Mouse (Mus musculus) lung, adult 2 months (tissue): ENCODE data around the gene Tmem87b. TPM values are rescaled to one million over a fixed set of nuclear protein-coding genes. Genes with fewer than 3 reads are reported as not detected.
A peak's percentile ranks its signal among the peaks of the same experiment; 100 is the strongest.

Source experiments
- DNase-seq: peaks from one replicate; pipeline ENCODE4 v3.0.0; 2022
- H3K4me1 ChIP-seq: fragments of 200-500 bp; 2 replicates; pipeline ENCODE4 v1.6.1; 2011; ENCODE audit warnings: low read length; ENCODE audit not compliant: control insufficient read depth, insufficient read depth
- H3K4me3 ChIP-seq: fragments of 200-500 bp; replicated peaks from 2 replicates; pipeline ENCODE3; 2011; ENCODE audit warnings: low read depth, mild to moderate bottlenecking, control low read depth, low read length; ENCODE audit errors: extremely low read depth
- CTCF ChIP-seq: fragments of 200-500 bp; IDR thresholded peaks from 2 replicates; pipeline ENCODE4 v1.5.1; 2011; ENCODE audit warnings: mild to moderate bottlenecking, low read length, control low read depth; ENCODE audit not compliant: insufficient read depth
- POLR2A ChIP-seq: fragments of 200-500 bp; IDR thresholded peaks from 2 replicates; pipeline ENCODE4 v1.6.1; 2011; ENCODE audit warnings: low read depth, mild to moderate bottlenecking, control low read depth, low read length, borderline replicate concordance; ENCODE audit errors: extremely low read depth
- WGBS: fragments of 180-500 bp; shearing (Covaris S2); methylation state at CpG from one replicate; pipeline ENCODE4 v1.1.7; 2018; 5-methylcytosine and 5-hydroxymethylcytosine counted together
- polyA plus RNA-seq: library from polyadenylated mRNA; depleted of rRNA; stranded (reverse); fragments of >200 nt; gene quantifications from 2 replicates; pipeline ENCODE4 v1.2.3, GENCODE M21; 2012; rRNA removed

Tmem87b gene
- polyA plus RNA-seq, 1 experiment = 18.5 TPM

DNA sequence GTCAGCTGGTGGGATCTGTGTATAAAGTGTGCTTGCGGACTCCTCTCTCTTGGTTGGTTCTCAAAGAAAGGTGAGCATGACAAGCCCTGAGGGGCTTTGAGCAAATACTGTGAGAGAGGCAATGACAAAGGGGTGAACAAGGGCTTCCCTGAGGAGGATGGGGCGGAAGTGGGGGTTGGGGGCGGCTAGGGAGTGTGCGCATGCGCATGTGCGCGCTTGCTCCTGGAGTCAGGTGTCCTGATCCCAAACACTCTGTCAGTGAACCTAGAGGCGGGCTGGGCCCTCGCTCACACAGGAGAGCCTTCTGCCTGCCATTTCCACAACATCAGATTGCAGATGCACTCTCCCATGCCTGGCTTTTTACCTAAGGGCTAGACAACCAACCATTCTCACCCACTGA, 54.3 kb downstream of the Tmem87b start:
- TF ChIP-seq POLR2A = no peak
- no peak for TF ChIP-seq CTCF
- Histone ChIP-seq H3K4me1 (no peaks in the 10 kb centered on the region), H3K4me3 (no peak overlapping the region)
- DNase-seq = no peak
- 94% methylated on average over 9 of the region's 9 CpGs for whole genome bisulfite sequencing

DNA sequence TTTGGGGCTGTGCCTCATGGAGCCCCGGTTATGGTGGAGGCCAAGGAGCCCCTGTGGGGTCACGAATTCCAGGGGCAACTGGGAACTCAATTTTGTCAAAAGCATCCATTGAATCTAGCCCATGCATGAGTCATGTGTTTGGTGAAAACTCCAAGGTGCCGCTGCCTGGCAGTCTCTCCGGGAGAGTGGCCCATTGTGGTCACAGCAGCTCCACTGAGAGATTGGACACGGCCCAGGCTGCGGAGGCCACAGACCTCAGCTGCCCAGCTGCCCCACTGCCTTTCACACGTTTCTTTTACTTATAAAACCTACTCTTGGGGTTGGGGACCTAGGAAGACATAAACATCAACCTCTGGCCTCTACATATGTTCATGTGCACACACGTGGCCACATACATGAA, 57.6 kb downstream of the Tmem87b start:
- TF ChIP-seq POLR2A = no peak
- TF ChIP-seq CTCF = no peak
- WGBS = 74% methylated on average over 8 of the region's 8 CpGs
- no peaks in the 10 kb centered on the region for H3K4me1 ChIP-seq
- no peak overlapping the region for H3K4me3 ChIP-seq
- DNase-seq = no peak

DNA sequence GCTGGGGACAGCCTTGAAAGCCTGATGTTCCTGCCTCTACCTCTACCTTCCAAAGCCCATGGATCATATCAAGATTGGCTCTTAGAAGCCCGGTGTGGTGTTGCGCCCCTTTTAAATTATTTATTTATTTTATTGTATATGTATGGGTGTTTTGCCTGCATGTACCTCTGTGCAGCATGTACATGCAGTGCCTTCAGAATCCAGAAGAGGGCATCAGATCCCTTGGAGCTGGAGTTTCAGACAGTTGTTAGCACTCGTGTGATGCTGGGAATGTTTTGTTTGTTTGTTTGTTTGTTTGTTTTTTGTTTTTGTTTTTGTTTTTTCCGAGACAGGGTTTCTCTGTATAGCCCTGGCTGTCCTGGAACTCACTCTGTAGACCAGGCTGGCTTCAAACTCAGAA, 63.3 kb downstream of the Tmem87b start:
- 54% methylated on average over 4 of the region's 4 CpGs for WGBS
- TF ChIP-seq CTCF (0 out of 2 replicates have a peak, but pooled peaks have one; percentile 5), POLR2A (no peak)

DNA sequence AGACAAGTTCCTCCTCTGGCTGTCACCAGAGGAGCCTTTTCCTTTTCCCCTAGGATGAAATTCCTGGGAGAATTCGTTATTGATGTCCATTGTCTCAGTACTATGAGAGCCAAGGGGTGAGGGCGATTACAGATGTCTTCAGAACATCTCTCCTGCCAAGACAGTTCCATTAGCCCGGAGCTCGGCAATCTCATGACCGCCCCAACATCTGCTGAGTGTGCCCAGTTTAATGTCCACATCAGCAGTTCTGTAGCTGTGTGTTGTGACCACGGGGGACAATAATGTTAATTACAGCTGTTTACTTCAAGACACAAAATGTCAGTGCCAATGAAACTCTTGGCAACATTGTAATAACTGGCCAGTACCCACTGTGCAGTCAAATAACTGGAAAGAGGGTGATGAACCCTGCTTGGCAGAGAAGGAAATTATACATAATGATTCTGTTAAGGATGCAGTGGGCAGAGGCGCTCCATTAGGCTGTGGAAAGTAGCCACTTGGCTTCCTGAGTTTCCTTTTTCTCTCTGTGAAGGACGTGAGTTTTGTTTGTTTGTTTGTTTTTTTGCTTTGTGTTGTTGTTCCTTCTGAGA, 67.4 kb downstream of the Tmem87b start:
- TF ChIP-seq CTCF (no peak), POLR2A (no peak)
- Histone ChIP-seq H3K4me1 (no peaks in the 10 kb centered on the region), H3K4me3 (no peak overlapping the region)
- 66% methylated on average over 8 of the region's 8 CpGs for WGBS
- no peak for DNase-seq

More for the DNA sequence above, 63.3 kb downstream of the Tmem87b start:
- no peaks in the 10 kb centered on the region for H3K4me1 ChIP-seq
- no peak overlapping the region for H3K4me3 ChIP-seq
- DNase-seq = no peak

DNA sequence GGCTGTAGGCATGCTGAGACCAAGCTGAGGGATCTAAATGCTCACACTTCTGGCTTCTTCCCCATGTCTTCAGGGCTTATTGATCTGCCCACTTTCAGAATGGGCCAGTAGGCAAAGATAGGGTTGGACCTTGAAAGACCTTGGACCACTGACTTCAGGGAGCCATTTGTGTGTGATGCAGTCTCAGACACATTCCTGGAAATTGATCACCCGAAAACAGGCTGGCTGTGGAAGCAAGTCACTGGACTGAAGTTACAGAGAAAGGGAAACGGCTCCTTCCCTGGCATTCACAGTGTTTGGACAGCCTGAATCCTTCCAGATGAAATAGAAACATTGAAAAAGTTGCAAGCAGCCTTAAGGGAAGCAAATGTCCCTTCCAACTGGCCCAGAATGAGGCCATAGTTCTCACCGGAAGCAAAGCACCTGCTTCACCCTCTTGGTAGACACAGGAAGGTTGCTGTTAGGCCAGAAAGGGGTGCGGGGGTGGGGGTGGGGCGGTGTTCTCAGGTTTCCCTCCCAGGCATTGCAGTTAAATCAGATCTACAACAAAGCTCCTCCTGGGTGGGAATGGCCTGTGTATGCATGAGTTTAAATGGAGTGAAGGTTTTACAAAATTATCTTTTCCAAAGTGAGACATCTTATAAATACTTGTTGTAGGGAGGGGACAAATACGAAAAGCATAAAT, 70.1 kb downstream of the Tmem87b start:
- H3K4me1 ChIP-seq = no peaks in the 10 kb centered on the region
- WGBS = 61% methylated on average over 6 of the region's 6 CpGs
- no peak for DNase-seq
- no peak overlapping the region for H3K4me3 ChIP-seq
- TF ChIP-seq POLR2A = no peak
- no peak for TF ChIP-seq CTCF

DNA sequence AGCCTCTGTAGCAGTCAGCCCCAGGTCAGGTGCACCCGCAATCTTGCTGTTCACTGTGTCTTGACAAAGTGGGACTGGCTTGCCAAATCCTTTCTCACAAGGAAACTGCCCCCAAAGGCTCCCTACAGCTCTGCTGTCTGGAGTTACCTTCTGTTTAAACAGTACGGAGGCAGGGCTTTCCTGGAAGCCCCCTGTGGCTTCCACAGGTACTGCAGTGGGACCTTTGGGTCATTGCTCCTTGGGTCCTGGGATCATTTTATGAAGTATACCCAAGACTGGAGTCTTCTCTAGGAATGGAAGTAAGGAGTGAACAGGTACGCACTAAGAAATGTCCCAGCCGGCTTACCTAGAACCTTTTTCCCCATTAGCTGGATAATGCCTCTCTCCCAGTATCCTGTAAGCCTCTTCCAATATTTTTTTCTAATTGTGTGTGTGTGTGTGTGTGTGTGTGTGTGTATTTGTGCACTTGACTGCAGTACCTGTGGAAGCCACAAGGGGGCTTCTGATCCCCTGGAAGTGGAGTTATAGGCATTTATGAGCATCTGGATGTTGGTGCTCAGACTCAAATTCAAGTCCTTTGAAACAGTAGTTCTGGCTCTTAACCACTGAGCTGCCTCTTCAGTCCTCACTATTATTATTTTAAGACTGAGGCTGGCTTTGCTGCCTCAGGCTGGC, 72.9 kb downstream of the Tmem87b start:
- TF ChIP-seq CTCF = no peak
- TF ChIP-seq POLR2A = no peak
- WGBS = 91% methylated on average over 4 of the region's 4 CpGs

DNA sequence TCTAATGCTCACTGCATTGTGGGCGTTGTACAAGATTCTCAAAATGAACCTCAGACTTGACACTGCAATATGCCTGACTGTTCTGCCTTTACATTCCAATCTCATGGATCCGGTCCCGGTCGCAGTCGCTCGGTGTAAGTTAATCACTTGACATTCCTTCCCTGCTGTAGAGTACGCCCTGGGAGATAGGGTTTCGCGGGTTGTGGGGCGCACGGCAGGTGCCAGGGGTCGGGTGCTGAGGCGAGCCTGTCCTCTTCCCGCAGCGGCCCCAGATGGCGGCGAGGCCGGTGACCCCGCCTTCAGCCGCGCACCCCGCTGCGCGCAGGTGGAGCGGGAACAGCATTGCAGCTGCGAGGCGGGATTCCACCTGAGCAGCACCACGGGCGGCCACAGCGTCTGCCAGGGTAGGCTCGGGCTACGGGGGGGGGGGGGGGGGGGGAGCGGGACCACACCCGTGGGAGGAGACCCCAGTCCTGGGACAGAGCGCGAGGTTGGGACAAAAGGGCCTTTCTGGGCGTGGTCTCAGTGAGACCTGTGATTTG, 74.3 kb downstream of the Tmem87b start:
- no peak for DNase-seq
- Histone ChIP-seq H3K4me3 (peak overlapping the region; percentile 19), H3K4me1 (no peaks in the 10 kb centered on the region)
- WGBS = 6% methylated on average over 36 of the region's 37 CpGs
- TF ChIP-seq CTCF = no peak

More for the DNA sequence above, 72.9 kb downstream of the Tmem87b start:
- H3K4me3 ChIP-seq = no peak overlapping the region
- DNase-seq = no peak
- H3K4me1 ChIP-seq = no peaks in the 10 kb centered on the region

DNA sequence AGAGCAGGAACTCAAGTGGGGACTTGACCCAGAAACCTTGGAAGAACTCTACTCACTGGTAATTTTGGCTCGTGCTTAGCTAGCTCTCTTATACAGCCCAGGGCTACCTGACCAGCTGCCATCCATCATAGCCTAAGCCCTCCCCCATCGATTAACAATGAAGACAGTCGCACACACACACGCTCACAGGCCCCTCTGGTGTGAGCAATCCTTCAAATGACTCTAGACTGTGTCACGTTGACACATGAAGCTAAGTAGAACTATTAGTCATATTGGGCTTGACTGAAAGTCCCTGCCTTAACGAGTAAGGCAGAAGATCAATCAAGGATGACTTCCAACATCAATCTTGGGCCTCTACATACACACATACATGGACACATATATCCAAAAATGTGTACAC, 84.9 kb downstream of the Tmem87b start:
- WGBS = 73% methylated on average over 6 of the region's 6 CpGs
- no peak overlapping the region for H3K4me3 ChIP-seq
- TF ChIP-seq POLR2A (no peak), CTCF (no peak)
- DNase-seq = no peak
- H3K4me1 ChIP-seq = no peaks in the 10 kb centered on the region

DNA sequence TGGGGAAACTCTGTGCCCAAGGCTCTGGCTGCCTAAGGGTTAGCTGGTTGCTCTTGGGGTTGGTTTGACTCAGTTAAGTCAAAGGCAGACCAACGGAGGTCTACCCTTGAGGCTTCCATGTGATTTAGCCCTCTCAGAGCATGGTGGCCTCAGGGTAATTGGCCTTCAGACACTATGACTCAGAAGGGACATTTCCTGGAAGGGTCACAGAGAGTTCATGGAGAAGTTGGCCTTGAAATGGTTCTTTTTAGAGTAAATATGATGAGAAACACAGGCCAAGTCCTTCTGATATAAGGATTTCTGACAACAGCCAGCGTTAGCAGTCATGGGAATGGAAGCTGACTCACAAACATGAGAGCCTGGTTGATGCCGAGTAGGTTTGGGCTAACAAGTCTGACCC, 85.7 kb downstream of the Tmem87b start:
- H3K4me3 ChIP-seq = no peak overlapping the region
- TF ChIP-seq CTCF = no peak
- TF ChIP-seq POLR2A = no peak
- DNase-seq = no peak

More for the DNA sequence above, 85.7 kb downstream of the Tmem87b start:
- WGBS = 66% methylated on average over 3 of the region's 3 CpGs
- no peaks in the 10 kb centered on the region for H3K4me1 ChIP-seq

Other genes starting within 250 kb of the Tmem87b start
- gene Spdye4c, start 226.9 kb upstream of the Tmem87b start, polyA plus RNA-seq = not detected in 2 replicates
- gene Anapc1, start 130.7 kb upstream of the Tmem87b start, polyA plus RNA-seq = 46.5 and 48.1 TPM in 2 replicates
- 9.9 and 12.6 TPM in 2 replicates for gene Mertk, start 119.2 kb upstream of the Tmem87b start, polyA plus RNA-seq
- 0.38 and 1.1 TPM in 2 replicates for gene Fbln7, start 44.9 kb downstream of the Tmem87b start, polyA plus RNA-seq
- gene Zc3h8, start 126.0 kb downstream of the Tmem87b start, polyA plus RNA-seq = 0.58 and 1.6 TPM in 2 replicates
- 1.00 and 1.3 TPM in 2 replicates for gene Zc3h6, start 149.3 kb downstream of the Tmem87b start, polyA plus RNA-seq
- 4.2 and 4.6 TPM in 2 replicates for gene Gm10762, start 149.6 kb downstream of the Tmem87b start, polyA plus RNA-seq
- gene Vinac1, start 230.1 kb downstream of the Tmem87b start, polyA plus RNA-seq = 0.07 and 0.09 TPM in 2 replicates
- gene Ttl, start 247.8 kb downstream of the Tmem87b start, polyA plus RNA-seq = 9.3 and 11.0 TPM in 2 replicates